Mouse (Mus musculus) G1E (cell line): Measurements from ENCODE around the gene Gm37419. TPM values are rescaled to one million over a fixed set of nuclear protein-coding genes. Genes with fewer than 3 reads are reported as not detected.

Experiments
- ATAC-seq: 2 replicates; pipeline ENCODE4 v1.8.0; 2016; ENCODE audit warnings: mild to moderate bottlenecking; ENCODE audit not compliant: insufficient number of reproducible peaks, poor library complexity, low FRiP score, severe bottlenecking; ENCODE audit errors: extremely low read depth
- DNase-seq: peaks from one replicate; pipeline ENCODE4 v3.0.0; 2012; ENCODE audit warnings: low spot score
- H3K27me3 ChIP-seq: 2 replicates; pipeline ENCODE4 v1.6.1; 2012; ENCODE audit warnings: mild to moderate bottlenecking, low read length, inconsistent platforms; ENCODE audit not compliant: insufficient read depth
- H3K36me3 ChIP-seq: replicated peaks from 2 replicates; pipeline ENCODE3; 2012; ENCODE audit warnings: mild to moderate bottlenecking, inconsistent platforms
- H3K4me1 ChIP-seq: 2 replicates; pipeline ENCODE4 v1.6.1; 2012; ENCODE audit warnings: low read depth, low read length, inconsistent platforms, mixed read lengths; ENCODE audit not compliant: insufficient read depth
- H3K4me3 ChIP-seq: 2 replicates; pipeline ENCODE4 v1.5.1; 2012; ENCODE audit warnings: low read depth, mild to moderate bottlenecking, inconsistent platforms, low read length, moderate library complexity, mixed read lengths
- H3K9me3 ChIP-seq: replicated peaks from 2 replicates; pipeline ENCODE4 v1.6.1; 2012; ENCODE audit warnings: inconsistent platforms
- CTCF ChIP-seq: IDR thresholded peaks from 2 replicates; pipeline ENCODE4 v1.5.1; 2012; ENCODE audit warnings: low read depth, low read length, inconsistent platforms, mixed read lengths
- GATA1 ChIP-seq: IDR thresholded peaks from 2 replicates; pipeline ENCODE4 v1.6.1; 2012; ENCODE audit warnings: borderline replicate concordance, low read length, inconsistent platforms, mixed read lengths
- GATA2 ChIP-seq: IDR thresholded peaks from 2 replicates; pipeline ENCODE4 v1.6.1; 2012; ENCODE audit warnings: low read depth, low read length, inconsistent platforms, borderline replicate concordance
- POLR2AphosphoS5 ChIP-seq: IDR thresholded peaks from 2 replicates; pipeline ENCODE4 v1.6.1; 2012; ENCODE audit warnings: low read depth, low read length, inconsistent platforms; ENCODE audit not compliant: insufficient replicate concordance
- TAL1 ChIP-seq: conservative IDR thresholded peaks from 2 replicates; pipeline ENCODE4 v1.6.1; 2012; ENCODE audit warnings: low read depth, low read length, inconsistent platforms, mixed read lengths
- polyA plus RNA-seq: library from polyadenylated mRNA; stranded (reverse); fragments of >175 nt; gene quantifications from 2 replicates; pipeline ENCODE4 v1.2.3, GENCODE M21; 2012
- total RNA-seq, 2 experiments: library from RNA; stranded (forward) in 1 of 2; stranded (reverse) in 1 of 2; fragments of 200-1000 nt in 1 of 2; fragments of >200 nt in 1 of 2; fragmentation: Nextera tagmentation in 1 of 2; gene quantifications; 2 replicates each; pipeline ENCODE4 v1.2.3; 2014 to 2017

Gene Gm37419
- total and polyA plus RNA-seq, 3 experiments = not detected

- H3K27me3 ChIP-seq = no peaks in the 10 kb centered on the region
- peaks cover 55% of the 10 kb centered on the region for H3K9me3 ChIP-seq
- no peak for ATAC-seq
- DNase-seq = no peak
- H3K4me1 ChIP-seq = no peaks in the 10 kb centered on the region
- no peaks in the 10 kb centered on the region for H3K36me3 ChIP-seq
- H3K4me3 ChIP-seq = no peak overlapping the region
- TF ChIP-seq GATA2 (no peak), POLR2AphosphoS5 (no peak), CTCF (no peak), TAL1 (no peak), GATA1 (no peak)
Measured at GRCm38 (mm10) chr16:23978495-23978894, 9.8 kb upstream of the Gm37419 start.

GRCm38 (mm10) chr16:23979446-23979845 lies 8.8 kb upstream of the Gm37419 start:
- H3K9me3 ChIP-seq = peaks cover 52% of the 10 kb centered on the region
- H3K4me1 ChIP-seq = no peaks in the 10 kb centered on the region
- H3K27me3 ChIP-seq = no peaks in the 10 kb centered on the region
- TF ChIP-seq GATA1 = no peak
- TF ChIP-seq POLR2AphosphoS5 = no peak
- no peak for TF ChIP-seq TAL1
- no peak for TF ChIP-seq CTCF
- TF ChIP-seq GATA2 = no peak
- DNase-seq = no peak
- no peaks in the 10 kb centered on the region for H3K36me3 ChIP-seq
- no peak overlapping the region for H3K4me3 ChIP-seq
- no peak for ATAC-seq

- H3K36me3 ChIP-seq = no peaks in the 10 kb centered on the region
- peaks cover 52% of the 10 kb centered on the region for H3K9me3 ChIP-seq
- no peaks in the 10 kb centered on the region for H3K27me3 ChIP-seq
- H3K4me3 ChIP-seq = no peak overlapping the region
- DNase-seq (no peak), ATAC-seq (no peak)
- TF ChIP-seq GATA1 (no peak), CTCF (no peak), TAL1 (no peak)
- H3K4me1 ChIP-seq = no peaks in the 10 kb centered on the region
Measured at GRCm38 (mm10) chr16:23980201-23980870, 7.9 kb upstream of the Gm37419 start.

- H3K27me3 ChIP-seq = no peaks in the 10 kb centered on the region
- no peak for DNase-seq
Measured at GRCm38 (mm10) chr16:23980991-23981720, 7.1 kb upstream of the Gm37419 start.

GRCm38 (mm10) chr16:23981925-23982851 lies 6.1 kb upstream of the Gm37419 start:
- Histone ChIP-seq H3K4me1 (no peaks in the 10 kb centered on the region), H3K36me3 (no peaks in the 10 kb centered on the region), H3K4me3 (no peak overlapping the region), H3K27me3 (no peaks in the 10 kb centered on the region), H3K9me3 (peaks cover 54% of the 10 kb centered on the region)
- TF ChIP-seq CTCF (no peak), GATA1 (no peak), TAL1 (no peak), GATA2 (no peak), POLR2AphosphoS5 (no peak)
- DNase-seq = no peak
- no peak for ATAC-seq

More at GRCm38 (mm10) chr16:23980991-23981720, 7.1 kb upstream of the Gm37419 start:
- Histone ChIP-seq H3K4me1 (no peaks in the 10 kb centered on the region), H3K36me3 (no peaks in the 10 kb centered on the region), H3K9me3 (peaks cover 51% of the 10 kb centered on the region), H3K4me3 (no peak overlapping the region)
- no peak for ATAC-seq
- TF ChIP-seq POLR2AphosphoS5 = no peak
- no peak for TF ChIP-seq CTCF
- no peak for TF ChIP-seq GATA1
- TF ChIP-seq TAL1 = no peak
- TF ChIP-seq GATA2 = no peak

- Histone ChIP-seq H3K9me3 (peaks cover 56% of the 10 kb centered on the region), H3K4me3 (no peak overlapping the region), H3K4me1 (no peaks in the 10 kb centered on the region), H3K27me3 (no peaks in the 10 kb centered on the region), H3K36me3 (no peaks in the 10 kb centered on the region)
- ATAC-seq (no peak), DNase-seq (no peak)
- no peak for TF ChIP-seq TAL1
- TF ChIP-seq POLR2AphosphoS5 = no peak
- no peak for TF ChIP-seq GATA2
- TF ChIP-seq CTCF = no peak
- no peak for TF ChIP-seq GATA1
Measured at GRCm38 (mm10) chr16:23982891-23983588, 5.2 kb upstream of the Gm37419 start.
